Mouse (Mus musculus) left cerebral cortex, postnatal 4 days (tissue): Measurements from ENCODE around the gene Castor1. TPM values are rescaled to one million over a fixed set of nuclear protein-coding genes. Genes with fewer than 3 reads are reported as not detected.

Experiments used
- DNase-seq: peaks from one replicate; pipeline ENCODE4 v3.0.0-alpha.2; 2022
- intact Hi-C: fragments of 180-260 bp; cut with DNase I; formaldehyde crosslinking; loops from one replicate; pipeline ENCODE4 v1.15.1; 2025
- total RNA-seq, 2 experiments: library from RNA; stranded (reverse); gene quantifications; 2 replicates each; pipeline ENCODE4 v1.2.3; 2021

Gene Castor1
- total RNA-seq, 2 experiments from 2014 or later: 1.8 to 1.9 TPM

DNA sequence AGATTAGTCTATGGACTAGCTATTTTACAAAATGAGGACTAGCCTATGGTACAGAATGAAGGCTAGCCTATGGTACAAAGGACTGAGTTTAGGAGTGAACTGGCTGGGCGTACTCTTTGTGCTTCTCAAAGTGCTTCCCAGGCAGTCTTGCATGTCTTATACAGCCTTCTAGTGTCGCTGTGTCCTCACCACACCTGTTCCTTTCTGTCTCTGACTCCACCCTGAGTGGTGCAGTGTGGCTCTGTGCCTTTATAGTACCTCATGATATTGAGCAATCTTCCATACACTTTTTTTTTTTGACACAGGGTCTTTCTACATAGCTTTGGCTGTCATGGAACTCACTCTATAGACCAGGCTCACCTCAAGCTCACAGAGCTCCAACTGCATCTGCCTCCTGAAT lies 13.4 kb downstream of the Castor1 start:
- intact Hi-C loops: no loop called here
- no peak for DNase-seq

DNA sequence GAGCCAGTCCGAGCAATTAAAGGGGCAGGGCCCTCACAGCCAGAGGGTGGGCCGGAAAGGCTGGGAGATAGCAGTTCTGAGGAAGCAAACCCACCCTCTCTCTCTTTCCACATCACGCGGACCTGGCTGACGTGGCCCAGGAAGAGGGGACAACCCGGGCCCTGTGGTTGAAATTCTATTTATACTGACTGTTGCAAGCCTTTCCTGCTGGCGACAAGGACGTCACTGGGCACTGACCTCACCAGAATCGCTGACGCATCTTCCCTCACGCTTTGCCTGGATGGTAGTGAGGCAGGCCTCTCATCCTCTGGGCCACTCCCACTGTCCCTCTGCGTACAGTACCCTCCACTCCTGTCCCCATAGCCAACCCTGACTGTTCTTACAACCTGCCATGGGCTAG lies 14.6 kb downstream of the Castor1 start:
- intact Hi-C loops: no loop called here
- DNase-seq: no peak

DNA sequence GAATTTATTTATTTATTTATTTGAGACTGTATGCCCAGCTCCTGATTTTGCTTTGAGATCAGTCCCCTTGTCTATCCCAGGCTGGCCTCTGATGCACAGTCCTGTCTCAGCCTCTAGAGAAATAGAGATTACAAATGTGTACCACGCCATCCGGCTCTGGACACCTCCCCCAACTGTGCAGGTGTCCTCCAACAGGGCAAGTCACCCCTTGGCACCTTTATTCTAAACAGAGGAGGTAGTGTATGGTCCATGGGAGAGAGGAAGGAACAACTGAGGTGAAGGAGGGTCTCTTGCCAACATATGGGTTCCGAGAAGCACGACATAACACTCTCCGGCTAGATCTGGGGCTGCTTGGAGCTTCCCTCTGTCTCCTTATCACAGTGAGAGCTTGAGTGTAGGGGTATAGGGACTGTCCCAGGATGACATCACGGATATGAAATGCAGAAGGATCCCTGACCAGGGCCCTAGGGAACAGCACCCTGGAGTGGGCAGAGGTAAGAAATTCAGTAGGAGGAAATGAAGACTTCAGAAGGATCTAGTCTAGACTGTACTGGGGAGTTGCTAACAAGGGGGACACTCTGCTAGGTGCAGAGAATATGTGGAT lies 17.1 kb downstream of the Castor1 start:
- no peak for DNase-seq
- intact Hi-C loops: no loop called here

DNA sequence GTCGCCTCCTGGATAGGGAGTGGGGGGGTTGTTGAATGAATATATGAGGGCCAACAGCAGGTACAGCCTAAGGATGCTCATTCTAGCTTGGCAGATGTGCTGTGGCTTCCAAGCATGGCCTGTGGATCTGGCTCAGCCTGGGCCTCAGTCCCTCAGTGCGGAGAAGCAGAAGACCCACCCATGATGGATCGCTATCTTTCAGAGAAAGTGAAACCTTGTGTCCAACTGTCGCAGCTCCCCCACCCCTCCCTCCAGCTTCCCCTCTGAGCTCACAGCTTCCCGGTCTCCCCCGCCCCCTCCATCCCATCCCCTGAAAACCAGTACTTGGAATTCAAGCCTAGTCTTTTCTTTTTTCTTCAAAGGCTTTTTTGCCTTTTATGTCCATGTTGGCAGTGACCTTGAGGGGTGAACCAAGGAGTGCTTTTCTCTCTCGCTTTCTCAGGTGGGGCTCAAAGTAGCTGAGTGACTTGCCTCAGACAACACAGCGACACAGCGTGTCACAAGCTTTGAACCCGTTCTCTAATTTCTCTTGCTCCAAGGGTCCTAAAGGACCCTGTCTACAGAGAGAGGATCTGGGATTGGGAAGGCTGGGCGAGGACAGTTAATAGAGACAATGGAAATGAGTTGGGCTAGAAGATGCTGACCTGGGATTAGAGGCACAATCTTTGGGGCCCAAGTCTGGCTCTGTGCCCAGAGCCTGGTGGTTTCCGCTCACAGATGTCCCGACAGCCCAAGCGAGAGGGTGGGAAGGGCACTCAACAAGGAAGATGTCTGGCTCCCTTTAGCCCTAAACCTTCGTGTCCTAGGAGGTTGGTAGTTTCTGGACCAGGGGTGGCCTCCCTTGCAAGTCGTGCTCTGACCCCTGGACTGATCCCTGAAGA lies 17.9 kb downstream of the Castor1 start, which contains the start of gene Osm:
TSS of gene Osm (plus strand) at position 756 of the 881 bp plus-strand sequence.
- intact Hi-C loops: no loop called here
- no peak for DNase-seq

- intact Hi-C loops: no loop called here
- DNase-seq: no peak
Observed at GRCm38 (mm10) chr11:4236546-4237067, 18.6 kb downstream of the Castor1 start.

- DNase-seq: no peak
- intact Hi-C loops: no loop called here
Observed at GRCm38 (mm10) chr11:4237389-4237912, 19.4 kb downstream of the Castor1 start.

DNA sequence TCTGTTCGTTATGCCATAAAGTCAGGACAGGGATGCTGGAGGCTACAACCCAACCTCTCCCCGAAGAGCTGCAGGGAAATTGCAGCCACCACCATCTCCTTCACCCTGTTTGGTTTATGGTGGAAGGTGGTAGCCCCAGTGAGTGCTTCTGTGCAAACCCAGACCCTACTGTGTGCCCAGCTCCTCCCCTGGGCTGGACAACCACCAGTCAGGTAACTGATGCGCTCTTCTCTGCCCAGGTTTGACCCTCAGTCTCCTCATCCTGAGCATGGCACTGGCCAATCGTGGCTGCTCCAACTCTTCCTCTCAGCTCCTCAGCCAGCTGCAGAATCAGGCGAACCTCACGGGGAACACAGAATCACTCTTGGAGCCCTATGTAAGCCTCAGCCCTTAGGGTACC lies 20.1 kb downstream of the Castor1 start:
- intact Hi-C loops: no loop called here
- no peak for DNase-seq

DNA sequence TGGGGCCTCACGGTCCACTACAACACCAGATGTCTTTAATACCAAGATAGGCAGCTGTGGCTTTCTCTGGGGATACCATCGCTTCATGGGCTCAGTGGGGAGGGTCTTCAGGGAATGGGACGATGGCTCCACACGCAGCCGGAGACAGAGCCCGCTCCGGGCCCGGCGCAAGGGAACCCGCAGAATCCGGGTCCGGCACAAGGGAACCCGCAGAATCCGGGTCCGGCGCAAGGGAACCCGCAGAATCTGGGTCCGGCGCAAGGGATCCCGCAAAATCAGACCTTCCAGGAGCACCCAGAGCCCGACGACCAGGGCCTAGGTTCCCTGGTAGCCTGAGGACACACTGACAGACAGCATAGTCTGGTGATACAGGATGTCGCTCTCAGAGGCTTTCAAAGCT lies 21.7 kb downstream of the Castor1 start:
- intact Hi-C loops: no loop called here
- no peak for DNase-seq

- no peak for DNase-seq
- intact Hi-C loops: no loop called here
Observed at GRCm38 (mm10) chr11:4240151-4240550, 22.1 kb downstream of the Castor1 start.

GRCm38 (mm10) chr11:4241180-4241579 lies 23.2 kb downstream of the Castor1 start:
- intact Hi-C loops: no loop called here
- DNase-seq: no peak

DNA sequence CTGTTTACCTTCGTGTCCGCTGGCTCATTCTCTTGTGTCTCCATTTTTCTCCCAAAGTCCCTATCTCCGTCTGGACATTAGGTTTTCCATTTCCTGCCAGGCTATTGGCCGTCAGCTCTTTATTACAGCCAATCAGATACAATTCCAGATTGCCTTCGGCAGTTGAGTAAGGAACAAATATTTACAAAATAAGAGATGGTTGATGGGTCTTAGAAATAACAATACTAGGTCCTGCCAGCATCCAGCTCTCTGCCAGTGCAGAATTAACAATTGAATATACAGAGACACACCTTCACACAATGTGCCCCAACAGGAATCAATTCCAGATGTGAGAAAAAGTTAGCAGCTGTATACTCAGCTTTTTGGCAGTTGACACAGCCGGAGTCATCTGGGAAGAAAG lies 28.1 kb downstream of the Castor1 start:
- intact Hi-C loops: no loop called here

GRCm38 (mm10) chr11:4246623-4247022 lies 28.6 kb downstream of the Castor1 start:
- intact Hi-C loops: no loop called here
- DNase-seq: no peak

More for the DNA sequence above, 28.1 kb downstream of the Castor1 start:
- DNase-seq: no peak

DNA sequence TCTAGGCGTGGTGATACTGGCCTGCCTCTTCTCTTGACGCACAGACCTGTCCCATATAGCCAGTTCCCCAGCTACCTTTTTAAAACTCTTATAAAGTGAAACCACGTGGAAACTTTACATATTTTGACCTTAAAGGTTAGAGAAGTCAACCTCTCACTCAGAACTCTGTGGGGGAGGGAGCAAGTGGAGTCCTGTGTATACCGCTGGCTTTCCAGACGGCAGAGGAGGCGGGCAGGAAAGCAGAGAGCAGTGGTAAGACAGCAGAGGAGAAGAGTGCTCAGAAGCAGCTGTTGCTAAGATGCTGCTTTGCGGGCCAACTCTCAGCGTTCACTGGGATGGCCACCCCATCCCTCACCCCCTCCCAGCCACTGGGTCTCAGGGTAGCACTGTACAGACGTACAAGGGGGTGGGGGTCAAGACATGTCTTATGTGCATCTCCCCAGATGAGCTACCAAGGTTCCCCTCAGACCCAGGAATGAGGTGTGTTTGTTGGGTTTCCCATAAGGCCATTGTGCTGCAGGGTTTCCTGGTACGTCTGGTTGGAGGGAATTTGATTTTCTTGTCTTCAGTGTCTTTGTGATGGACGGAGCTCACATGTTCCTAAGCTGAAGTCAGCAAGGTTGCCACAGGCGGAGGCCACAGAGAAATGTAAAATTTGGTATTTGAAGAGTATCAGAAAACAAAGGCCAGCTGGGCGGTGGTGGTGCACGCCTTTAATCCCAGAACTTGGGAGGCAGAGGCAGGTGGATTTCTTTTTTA lies 29.4 kb downstream of the Castor1 start:
- no peak for DNase-seq
- intact Hi-C loops: no loop called here

GRCm38 (mm10) chr11:4249151-4249550 lies 31.1 kb downstream of the Castor1 start:
- DNase-seq: no peak
- intact Hi-C loops: no loop called here

- no peak for DNase-seq
- intact Hi-C loops: no loop called here
Observed at GRCm38 (mm10) chr11:4250290-4250689, 32.3 kb downstream of the Castor1 start.

- intact Hi-C loops: no loop called here
- DNase-seq: no peak
Observed at GRCm38 (mm10) chr11:4251376-4251775, 33.4 kb downstream of the Castor1 start.

GRCm38 (mm10) chr11:4252886-4253285 lies 34.9 kb downstream of the Castor1 start:
- intact Hi-C loops: no loop called here
- DNase-seq: no peak

DNA sequence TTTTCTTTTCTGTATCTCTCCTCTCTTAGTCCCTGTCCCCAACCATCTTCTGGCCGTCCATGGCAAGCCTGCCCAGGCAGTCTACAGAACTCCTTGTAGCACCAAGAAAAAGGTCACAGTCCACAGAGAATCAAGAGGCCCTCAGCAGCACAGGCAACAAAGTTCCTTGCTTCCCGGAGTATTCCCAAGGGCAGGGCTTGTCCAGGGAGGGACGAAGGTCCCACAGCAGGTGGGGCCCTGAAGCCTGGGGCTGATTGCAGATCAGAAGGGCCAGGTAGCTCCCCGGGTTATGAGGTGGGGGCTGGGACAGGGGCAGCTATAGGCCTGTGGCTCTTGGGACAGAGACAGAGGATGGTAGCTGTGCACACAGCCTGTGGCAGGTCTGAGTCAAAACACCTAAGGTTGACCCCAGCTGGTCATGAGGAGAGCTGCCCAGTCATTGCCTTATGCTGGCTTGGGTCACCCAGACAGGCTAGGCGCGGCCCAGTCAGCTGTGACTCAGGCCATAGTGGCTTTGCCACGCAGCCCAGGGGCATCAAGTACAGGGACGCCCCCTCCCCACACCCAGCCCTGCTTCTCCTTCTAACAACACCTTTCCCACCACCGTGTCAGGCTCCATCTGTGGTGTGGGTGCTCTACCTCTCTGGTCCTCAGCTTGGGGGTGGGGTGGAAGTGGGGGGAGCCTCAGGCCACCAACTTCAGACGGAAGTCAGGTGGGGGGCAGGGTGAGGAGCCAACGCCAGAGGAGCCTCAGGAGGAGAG lies 39.0 kb downstream of the Castor1 start, which contains the start of gene Lif:
TSS of gene Lif (plus strand) at position 712 of the 762 bp plus-strand sequence.
- intact Hi-C loops: no loop called here
- DNase-seq: no peak

- intact Hi-C loops: loop anchor here (2.0 kb wide), 1 partner anchor 165 kb away; no protein-coding TSS in a partner anchor
Observed at GRCm38 (mm10) chr11:4257756-4258155, 39.7 kb downstream of the Castor1 start.

GRCm38 (mm10) chr11:4258657-4259082 lies 40.6 kb downstream of the Castor1 start:
- peak; percentile 79 for DNase-seq
- intact Hi-C loops: loop anchor here (2.0 kb wide), 1 partner anchor 164 kb away; no protein-coding TSS in a partner anchor

More at GRCm38 (mm10) chr11:4257756-4258155, 39.7 kb downstream of the Castor1 start:
- no peak for DNase-seq
